Mouse (Mus musculus) retina, postnatal 1 day (tissue): ENCODE measurements at regions not wholly inside any gene's neighbourhood (a gene's known extent, or its start where the extent isn't known, plus 50 kb on each side); places are given as distances from the start of the nearest gene placed in this dataset.

Source experiments
- DNase-seq: peaks from one replicate; pipeline ENCODE4 v3.0.0-alpha.2; 2012

DNA sequence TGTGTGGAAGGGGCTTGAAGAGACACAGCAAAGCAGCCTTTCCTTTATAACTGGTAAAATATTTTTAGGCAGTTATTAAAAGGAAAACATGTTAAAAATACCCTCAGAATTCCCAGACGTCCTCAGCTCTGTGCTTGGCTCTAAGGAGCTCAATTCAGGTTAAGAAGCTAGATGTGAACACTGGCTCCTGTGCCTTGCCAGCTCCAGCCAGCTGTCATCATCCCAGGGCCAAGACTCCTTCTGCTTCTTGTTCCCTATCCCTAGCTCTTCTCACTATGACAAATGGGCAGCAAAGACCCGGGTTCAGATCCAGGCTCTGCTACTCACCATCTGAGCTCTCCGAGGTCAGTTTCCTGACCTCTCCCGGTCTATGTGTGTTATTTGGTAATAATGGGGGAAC is 293.5 kb upstream of the Rtl1 start:
- no peak for DNase-seq

DNA sequence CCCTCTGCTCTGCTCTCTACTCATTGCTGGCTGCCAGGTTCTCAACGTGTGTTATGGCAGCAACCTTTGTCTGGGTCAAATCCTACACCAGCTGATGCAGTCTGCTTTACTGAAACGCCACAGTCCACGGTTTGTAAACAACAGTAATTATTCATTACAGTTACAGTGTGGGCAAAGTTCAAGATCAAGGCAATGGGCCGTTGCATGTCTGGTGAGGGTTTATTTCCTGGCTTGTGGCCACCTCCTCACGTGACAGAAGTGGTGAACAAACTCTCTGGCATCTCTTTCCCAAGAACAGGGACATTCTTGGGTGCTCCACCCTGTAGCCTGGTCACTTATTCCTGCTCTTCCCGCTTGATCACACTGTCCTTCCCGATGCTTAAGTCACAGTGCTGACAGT is 295.3 kb upstream of the Rtl1 start:
- DNase-seq, result no peak

DNA sequence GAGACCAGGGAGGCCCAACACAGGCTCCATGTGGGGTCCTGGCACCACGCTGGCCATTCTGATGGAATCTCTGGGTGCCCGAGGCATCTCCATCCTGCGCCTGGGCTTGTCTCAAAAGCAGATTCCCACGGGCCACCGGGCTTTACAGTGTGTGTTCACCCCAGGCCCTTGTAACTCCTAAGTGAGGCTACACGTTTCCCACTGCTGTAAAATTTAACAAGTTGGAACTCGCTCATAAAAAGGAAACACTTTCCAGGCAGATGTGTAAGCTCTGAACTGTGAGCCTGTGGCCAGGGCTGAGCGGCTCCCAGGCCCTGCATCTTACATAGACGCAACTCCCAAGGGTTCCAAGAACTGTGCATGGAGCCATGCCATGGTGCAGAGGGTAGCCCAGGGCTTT is 296.3 kb upstream of the Rtl1 start:
- no peak for DNase-seq

DNA sequence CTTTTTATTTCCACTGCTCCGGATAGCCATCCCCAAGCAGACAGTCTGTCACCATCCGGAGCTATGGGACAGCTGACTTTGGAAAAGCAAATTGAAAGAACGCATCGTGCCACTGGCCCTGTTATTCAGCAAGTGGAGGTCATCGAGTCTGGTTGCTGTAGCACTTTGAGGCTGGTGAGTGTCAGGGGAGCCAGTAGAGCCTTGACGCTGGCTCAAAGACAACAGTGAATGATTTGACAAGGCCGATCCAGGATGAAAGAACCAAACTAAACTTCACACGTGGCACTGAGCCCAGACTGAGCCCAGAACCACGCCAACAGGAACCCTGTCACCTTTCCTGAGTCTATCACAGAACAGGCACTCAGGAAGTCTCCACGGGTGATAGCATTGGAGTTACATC is 296.8 kb upstream of the Rtl1 start:
- DNase-seq, result no peak

DNA sequence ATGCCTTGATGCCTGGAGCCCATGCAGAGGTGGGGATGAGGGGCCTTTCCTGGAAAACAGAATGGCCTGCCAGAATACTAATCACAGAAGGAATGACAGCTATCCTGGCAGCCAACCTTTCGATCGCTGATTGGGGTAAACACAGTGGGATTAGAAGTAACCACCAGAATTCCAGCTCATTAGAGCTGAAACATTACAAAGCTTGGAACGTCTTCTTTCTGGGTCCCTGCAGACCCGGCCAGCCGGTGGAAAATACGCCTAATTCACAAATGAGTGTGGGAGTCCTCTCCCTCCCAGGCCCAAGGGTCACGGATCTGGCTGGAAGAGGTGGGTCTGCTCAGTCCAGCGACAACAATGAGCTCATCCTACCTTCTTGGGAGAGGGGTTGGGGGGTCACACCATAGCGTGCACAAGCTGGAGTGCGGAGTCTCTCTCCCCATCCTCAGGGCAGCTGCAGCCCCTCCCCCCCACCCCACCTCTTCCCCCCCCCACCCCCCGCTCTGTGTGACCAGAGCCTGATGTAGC is 297.8 kb upstream of the Rtl1 start:
- peak; percentile 32 for DNase-seq

DNA sequence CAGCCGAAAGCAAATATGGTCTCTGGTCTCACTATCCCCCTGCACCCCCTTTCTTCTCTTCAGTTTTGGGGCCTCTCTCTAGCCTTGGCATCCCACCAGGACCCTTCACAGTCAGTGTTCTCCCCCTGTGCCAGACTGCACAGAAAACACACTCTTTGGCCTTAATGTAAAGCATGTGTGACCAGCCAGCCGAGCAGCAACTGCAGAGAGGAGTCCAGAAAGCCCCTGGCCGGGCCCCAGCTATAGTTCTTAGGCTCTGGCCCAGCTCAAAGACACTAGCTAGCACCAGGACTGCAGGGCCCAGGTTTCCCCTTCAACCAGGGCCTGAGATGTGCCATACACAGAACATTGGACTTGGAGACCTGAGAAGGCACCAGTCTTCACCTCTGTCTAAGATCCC is 299.3 kb upstream of the Rtl1 start:
- no peak for DNase-seq

DNA sequence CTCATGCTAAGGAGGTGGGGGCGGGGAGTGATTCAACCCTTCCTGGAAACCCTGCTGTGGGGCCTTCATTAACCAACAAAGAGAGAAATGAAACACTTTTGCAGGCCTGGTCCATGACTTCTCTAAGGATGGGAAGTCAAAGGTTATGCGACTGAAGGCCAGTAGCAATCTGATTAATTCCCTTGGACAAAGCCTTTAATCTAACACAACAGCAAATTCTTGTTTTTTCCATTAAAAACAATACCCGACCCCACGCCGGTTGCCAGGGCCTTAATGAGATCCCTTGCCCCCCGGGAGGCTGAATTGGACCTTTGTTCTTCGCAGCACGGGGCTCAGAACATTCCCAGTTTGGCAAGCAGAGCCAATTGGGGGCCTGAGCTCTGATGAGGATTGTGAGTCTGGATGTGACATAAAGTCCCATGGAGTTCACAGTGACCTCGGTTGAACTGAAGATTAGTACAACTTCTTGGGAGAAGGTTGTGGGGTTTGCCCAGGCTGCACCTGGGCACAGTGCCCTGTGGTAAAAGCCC is 310.9 kb upstream of the Rtl1 start:
- DNase-seq, result peak; percentile 91

DNA sequence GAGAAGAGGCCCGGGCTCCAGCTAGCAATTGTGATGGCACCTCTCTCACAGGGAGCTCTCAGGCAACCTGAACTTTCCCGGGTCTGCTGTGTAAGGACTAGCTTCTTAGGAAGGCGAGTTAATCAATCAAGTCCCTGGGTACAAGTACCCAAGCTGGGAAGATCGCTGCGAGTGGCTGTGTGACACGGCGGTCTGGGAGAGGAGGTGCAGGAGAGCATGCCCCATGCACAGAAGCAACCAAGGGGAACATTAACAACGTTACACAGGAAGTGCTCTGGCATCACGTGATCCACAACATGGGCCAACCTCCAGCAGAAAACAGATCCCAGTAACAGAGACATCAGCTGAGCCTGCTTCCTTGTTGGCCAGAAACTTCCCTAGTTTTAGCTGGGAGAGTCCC is 311.4 kb upstream of the Rtl1 start:
- peak; percentile 65 for DNase-seq

DNA sequence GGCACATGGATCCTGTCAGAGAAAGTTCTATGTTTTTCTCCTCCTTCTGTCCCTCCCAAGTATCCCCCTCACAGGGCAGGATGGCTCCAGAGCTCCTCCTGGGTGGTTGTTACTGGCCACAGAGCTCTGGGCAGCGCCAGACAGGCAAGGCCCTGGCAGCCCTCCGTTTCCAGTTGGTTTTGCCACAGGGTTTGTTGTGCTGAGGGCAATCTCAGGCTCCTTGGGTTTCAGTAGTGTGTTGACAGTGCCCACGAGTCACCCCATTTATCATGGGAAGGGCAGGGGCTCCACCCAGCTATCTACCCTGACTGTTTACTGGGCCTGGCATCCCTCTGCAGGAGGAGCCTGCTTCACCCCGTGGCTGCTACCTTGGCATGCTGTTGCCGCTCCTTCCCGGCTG is 317.6 kb upstream of the Rtl1 start:
- no peak for DNase-seq

DNA sequence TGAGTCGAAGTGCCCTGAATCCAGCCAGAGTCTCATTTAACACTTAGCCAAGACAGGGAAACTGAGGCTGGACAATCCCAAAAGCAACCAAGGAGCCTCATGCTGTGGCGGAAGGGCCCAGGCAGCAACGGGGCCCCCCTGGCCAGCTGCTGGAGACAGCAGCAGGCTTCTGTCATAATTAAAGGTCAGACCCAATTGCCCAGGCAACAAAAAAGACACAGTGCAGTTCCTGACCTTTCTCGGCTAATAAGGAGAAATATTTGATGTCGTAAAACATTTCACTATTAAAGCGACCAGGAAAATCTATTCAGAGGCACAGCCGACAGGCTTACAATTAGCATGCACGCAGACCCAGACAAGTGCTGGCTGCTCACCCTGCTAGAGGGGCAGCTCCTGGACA is 318.8 kb upstream of the Rtl1 start:
- DNase-seq, result no peak

DNA sequence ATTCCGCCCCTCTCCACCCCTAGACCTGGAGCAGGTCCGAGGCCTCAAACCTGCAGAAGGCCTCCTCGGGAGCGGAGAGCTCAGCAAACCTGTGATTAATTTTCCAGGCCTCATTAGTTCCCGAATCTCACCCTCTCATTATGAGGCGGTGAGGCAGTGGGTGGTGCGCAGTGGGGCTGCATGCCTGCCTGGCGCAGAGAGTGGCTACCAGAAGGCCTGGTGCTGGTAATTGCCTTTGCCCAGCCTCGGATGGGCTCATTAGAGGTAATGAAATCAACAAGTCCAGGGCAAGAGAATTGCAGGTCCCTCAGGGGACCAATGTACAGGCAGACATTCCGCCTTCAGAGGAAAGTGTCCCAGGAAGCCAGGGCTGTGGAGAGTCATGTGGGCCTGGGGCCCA is 322.0 kb upstream of the Rtl1 start:
- no peak for DNase-seq

DNA sequence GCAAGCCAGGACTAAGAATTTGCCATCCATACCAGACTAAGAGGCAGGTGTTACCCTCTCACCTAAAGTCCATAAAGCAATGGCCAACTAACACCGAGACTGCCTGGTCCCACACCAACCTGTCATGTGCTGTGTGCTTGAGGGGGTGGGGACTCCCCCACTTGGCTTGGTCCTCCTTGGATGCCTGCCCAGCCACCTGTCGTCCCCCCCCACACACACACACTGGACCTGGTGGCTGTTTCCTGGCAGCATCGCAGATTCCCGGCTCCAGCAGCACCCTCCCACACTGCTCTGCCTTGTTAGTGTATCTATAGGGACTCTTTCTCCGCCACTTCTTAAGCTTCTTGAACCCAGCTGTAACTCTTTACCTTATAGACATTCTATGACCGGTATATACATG is 325.7 kb upstream of the Rtl1 start:
- DNase-seq, result no peak

DNA sequence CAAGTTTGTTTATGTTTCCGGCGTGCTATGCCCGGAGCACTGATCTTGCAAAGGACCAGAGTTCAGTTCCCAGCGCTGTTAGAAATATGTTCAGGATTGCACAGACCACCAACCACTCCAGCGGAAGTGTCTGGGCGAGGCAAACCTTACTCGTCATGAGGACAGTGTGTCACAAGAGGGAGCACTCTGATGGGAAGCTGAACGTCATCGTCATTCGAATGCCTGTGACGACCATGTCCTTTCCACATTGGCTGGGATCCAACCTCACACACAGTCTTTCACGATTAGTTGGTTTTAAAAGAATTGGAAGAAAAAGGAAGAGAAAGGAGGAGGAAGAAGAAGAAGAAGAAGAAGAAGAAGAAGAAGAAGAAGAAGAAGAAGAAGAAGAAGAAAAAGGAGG is 326.5 kb upstream of the Rtl1 start:
- peak; percentile 30 for DNase-seq

DNA sequence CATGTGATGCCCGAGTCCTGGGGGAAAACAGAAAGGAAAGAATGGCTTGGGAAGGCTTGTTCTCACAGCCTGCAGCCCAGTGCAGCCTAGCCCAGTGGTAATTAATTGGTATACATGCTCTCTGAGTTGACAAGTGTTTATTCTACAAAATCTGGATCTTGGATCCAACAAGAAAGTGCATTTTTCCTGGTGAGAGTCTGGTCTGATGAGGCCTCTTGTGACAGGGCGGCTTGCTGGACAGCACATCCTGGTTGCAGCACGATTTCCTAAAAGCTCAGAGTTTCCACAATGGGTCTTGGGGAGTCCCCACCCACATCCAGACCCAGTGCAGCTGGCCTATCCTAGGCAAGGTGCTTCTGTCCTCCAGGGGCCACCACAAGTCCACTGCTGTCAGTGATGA is 332.7 kb upstream of the Dio3 start:
- no peak for DNase-seq

DNA sequence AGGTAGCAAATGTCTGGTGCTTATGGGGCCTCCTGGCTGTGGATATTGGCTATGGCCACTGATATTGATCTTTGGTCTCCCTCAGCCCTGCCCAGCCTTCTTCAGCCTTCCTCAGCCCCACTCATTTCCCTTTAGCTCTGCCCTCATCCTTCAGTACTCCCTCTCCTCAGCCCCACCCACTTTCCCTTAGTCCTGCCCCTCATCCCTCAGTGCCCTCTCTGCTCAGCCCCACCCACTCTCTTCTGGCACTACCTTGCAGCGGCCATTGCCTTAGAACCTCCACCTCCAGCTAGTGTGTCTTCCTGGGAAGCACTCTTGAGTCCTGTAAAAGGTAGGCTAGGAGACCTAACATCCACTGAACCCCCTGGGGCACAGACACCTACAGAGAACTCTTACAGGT is 331.9 kb upstream of the Dio3 start:
- DNase-seq, result no peak

DNA sequence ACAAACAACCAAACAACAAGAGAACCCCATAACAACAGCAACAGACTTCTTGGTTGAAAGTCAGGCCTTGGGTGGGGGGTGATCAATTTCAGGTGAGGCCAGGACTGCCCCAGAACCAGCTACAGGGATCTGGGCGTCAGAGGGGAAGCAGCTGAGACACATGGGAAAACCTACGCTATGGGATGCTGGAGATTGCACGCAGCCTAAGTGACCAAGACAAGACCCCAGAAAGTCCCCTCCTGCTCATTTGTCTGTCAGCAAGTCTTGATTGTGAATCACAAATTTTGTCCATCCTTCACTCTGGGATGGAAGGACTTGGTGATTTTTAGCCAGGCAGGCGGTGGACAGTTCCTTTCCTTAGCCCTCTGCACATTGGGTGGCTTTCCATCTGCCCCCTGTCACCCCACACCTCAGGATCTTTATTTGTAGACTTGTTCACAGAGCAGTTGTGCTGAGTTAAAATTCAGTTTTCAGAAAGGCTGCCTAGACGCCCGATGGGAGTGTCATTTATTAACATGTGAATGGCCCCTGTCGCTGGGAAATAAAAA is 330.9 kb upstream of the Dio3 start:
- DNase-seq, result no peak

DNA sequence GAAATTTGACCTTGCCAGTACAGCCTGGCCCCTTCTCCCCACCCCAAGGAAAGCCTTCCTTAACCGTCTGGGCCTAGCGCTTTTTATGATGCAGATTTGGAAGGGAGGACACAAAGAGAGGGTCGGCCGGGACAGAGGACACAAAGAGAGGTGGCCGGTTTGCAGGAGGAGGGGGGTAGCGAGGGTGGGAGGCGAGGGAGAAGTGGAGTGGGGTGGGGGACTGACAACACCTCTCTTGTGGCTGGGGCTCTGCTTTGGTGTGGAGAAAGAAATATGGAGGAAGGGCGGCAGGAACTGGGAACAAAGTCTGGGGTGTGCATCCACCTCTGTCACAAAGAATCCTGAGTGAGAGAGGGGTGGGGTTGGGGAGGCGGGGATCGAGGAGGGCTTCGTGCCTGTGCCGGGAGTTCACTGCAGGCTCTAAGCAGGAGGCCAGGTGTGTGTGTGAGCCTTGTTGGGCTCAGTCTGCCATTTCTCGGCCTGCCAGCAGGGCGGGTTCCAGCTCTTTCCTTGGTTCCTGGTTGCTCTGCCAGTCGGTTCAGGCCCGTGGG is 330.4 kb upstream of the Dio3 start:
- DNase-seq, result no peak

DNA sequence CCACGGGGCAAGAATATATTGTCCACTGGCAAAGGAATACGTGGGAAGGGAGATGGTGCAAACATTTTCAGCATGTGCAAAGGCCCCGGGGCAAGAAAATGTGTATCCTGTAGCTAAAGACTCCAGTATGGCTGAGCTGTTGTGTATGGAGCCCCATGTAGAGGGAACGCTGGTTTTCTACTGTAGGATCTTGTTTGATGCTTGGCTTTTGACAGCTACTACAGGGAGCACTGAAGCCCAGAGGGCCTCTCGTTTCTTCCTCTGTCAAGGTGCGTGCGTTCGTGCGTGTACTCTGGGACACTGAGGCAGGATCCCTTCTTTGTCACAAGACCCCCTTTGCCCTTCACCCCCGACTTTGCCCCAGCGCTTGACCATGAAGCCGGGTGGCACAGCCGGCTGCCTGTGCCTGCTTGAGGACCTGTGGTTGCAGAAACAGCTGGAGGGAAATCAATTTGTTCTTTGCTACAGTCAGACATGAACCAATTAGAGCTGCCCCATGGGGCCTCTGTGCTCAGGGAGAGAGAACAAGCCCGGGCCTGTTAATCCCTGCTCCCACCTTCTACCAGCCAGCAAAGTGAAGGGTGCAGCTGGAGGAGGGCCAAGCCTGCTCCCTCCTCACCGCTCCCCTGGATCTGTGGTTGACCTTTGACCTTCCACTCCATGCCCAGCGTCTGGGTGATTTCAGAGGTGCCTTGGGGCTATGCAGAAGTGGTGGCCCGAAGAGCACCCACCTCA is 329.5 kb upstream of the Dio3 start:
- DNase-seq, result peak; percentile 57

DNA sequence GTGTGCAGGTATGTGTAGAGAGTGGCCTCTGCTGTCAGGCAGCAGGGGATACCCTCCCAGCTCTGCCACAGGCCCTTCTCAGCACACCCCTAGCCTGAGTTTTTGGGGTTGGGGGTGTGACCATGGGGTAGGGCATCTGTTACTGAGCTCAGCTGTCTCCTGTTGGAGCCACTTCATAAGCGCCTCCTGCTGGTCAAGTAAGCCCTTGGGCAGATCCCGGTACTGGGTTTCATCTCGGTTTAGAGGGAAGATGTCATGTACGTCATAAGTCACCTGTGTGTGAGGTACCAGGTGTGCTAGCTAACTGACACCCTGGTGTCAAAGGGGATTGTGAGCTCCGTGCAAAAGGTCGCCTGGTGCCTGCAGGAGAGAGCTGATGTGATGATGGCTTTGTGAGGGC is 328.2 kb upstream of the Dio3 start:
- no peak for DNase-seq

DNA sequence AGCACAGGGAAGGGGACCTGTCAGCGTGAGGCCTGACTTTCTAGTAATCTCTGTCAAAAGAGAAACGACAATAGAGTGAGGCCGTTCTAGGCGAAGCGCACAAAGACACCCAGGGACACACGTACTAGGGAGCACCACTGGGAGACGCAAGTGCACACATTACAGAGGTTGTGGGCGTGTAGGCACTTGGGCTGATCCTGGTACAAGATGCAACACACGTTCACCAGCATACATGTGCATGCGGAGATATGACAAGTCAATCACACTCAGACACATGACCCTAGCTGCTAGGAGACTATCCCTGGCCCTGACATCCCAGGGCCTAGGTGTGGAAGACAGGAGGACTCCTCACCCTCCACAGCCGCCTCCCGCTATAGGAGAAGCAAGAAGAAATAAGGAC is 327.4 kb upstream of the Dio3 start:
- no peak for DNase-seq

DNA sequence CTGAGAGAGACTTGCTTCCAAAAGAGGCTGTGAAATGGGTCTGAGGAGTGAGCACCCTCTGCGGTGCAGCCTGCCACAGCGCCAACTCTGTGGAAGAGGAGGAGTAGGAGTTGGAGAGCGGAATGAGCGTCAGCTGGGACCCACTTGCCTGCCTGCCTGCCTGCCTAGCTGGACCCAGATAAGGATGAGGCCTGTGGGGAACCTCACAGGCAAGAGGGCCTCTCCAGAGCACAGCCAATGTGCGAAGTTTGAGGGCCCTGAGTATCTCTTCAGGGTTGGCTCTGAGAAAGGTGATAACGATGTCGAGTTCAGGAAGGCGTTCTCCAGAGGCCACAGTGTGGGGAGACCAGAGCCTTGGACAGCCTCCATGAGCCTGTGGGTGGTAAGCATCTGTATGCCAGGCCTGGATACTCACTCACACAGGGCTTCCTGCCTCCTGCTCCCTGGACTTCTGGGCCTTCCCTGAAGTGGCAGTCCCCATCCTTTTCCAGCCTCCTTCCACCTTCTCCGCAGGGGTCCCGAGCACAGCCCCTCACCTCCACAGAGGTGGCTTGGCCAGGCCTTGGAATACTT is 326.9 kb upstream of the Dio3 start:
- no peak for DNase-seq

DNA sequence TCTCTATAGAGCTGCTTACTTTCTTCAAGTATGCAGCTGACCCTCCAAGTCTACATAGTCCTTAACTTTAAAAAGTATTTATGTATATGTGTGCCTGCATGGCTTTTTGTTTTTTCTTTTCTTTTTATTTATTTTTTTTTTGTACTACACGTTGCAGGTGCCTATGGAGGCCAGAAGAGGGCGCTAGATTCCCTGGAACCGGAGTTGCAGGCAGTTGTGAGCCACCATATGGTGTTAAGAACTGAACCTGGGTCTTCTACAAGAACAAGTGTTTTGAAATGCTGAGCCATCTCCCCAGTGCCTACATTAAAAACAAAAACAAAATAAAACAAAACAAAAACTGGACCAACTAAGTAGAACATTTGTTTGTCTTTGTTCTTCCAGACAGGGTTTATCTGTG is 325.9 kb upstream of the Dio3 start:
- DNase-seq, result no peak

DNA sequence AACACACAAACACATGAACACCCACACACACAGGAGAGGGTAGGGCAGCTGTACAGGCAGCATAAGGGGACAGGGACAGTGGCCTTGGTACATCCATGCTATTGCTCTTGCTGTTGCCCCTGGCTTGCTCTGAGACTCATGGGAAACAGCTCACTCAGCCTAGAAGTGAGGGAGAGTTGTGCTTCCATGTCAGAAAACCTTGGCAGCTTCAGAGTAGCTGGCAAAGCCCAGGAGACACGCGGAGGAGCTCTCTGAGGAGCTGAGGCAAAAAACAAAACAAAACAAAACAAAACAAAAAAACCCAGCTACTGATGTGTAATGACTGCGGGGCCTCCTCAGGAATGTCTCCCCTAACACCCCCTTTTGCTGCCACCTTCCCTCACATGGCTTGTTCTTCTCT is 321.6 kb upstream of the Dio3 start:
- DNase-seq, result no peak
